ENCODE assay signal across 7 mouse cellular contexts in genomic region chr6:140624096-140625051, GRCm38 (mm10). TPM values are rescaled to one million over a fixed set of nuclear protein-coding genes. Genes with fewer than 3 reads are reported as not detected.
DNase-seq lines count a peak whose midpoint lies in the region; ATAC-seq and TF ChIP-seq lines count a peak whose summit lies in the region.

No protein-coding gene starts in this region.

- TF ChIP-seq POLR2A in liver, adult 2 months (IDR thresholded peaks at IDR 0.05; ENCODE audit: extremely low read depth, insufficient read depth, low read length) = no peak

- peaks cover 23% of the 10 kb centered on the region; the same call in 1 of the 2 replicates for H3K79me2 ChIP-seq in liver, adult 2 months (ENCODE audit: control insufficient read depth, insufficient read depth, low read length)

- WGBS in forebrain, embryonic 13.5 days = under 1% methylated on average over 63 of the region's 80 CpGs
- WGBS in liver, adult 2 months = 1% methylated on average over 78 of the region's 80 CpGs
- WGBS in midbrain, embryonic 16.5 days = 1% methylated on average over 61 of the region's 80 CpGs
- WGBS in stomach, embryonic 15.5 days = under 1% methylated on average over 65 of the region's 80 CpGs

- H3K27me3 ChIP-seq in forebrain, embryonic 13.5 days = 0 out of 2 replicates have a peak, but pooled peaks cover 3% of the 10 kb centered on the region
- H3K27me3 ChIP-seq in liver, adult 2 months (ENCODE audit: control insufficient read depth, insufficient read depth, low read length) = no peaks in the 10 kb centered on the region
- no peaks in the 10 kb centered on the region for H3K27me3 ChIP-seq in midbrain, embryonic 16.5 days (ENCODE audit: control insufficient read depth, insufficient read depth, low read depth, low read length)
- H3K27me3 ChIP-seq in stomach, embryonic 15.5 days (replicated peaks) = no peaks in the 10 kb centered on the region

- no peak for TF ChIP-seq CTCF in liver, adult 2 months (IDR thresholded peaks at IDR 0.05; ENCODE audit: low read depth, low read length)

- no peaks in the 10 kb centered on the region for H3K9me3 ChIP-seq in forebrain, embryonic 13.5 days (replicated peaks)
- no peaks in the 10 kb centered on the region for H3K9me3 ChIP-seq in midbrain, embryonic 16.5 days (replicated peaks; ENCODE audit: control insufficient read depth, low read length, poor library complexity, severe bottlenecking)
- no peaks in the 10 kb centered on the region for H3K9me3 ChIP-seq in stomach, embryonic 15.5 days

- peak; percentile 17 for ATAC-seq in forebrain, embryonic 13.5 days
- no peak; the same call in 1 of the 2 replicates for ATAC-seq in midbrain, embryonic 16.5 days
- ATAC-seq in stomach, embryonic 15.5 days (ENCODE audit: insufficient read depth, low FRiP score, low read depth) = peak; percentile 30

- DNase-seq in NIH3T3 (ENCODE audit: low read depth) = peak; percentile 79
- peak; percentile 21 for DNase-seq in c-Kit-positive CD71-positive TER-119-positive erythroid progenitor cells, embryonic 14.5 days (ENCODE audit: low spot score)
- peak; percentile 61 for DNase-seq in heart, postnatal 4 days
- DNase-seq in liver, adult 2 months (ENCODE audit: extremely low read depth, low read depth, low spot score) = no peak

- H3K4me2 ChIP-seq in forebrain, embryonic 13.5 days = peak overlapping the region; percentile 80
- H3K4me2 ChIP-seq in midbrain, embryonic 16.5 days (ENCODE audit: low read length) = peak overlapping the region; percentile 84
- H3K4me2 ChIP-seq in stomach, embryonic 15.5 days = peak overlapping the region; percentile 61

- no peaks in the 10 kb centered on the region for H3K36me3 ChIP-seq in forebrain, embryonic 13.5 days (ENCODE audit: poor library complexity, severe bottlenecking)
- H3K36me3 ChIP-seq in liver, adult 2 months (ENCODE audit: control insufficient read depth, insufficient read depth, low read length) = no peaks in the 10 kb centered on the region
- no peaks in the 10 kb centered on the region for H3K36me3 ChIP-seq in midbrain, embryonic 16.5 days (ENCODE audit: control insufficient read depth, insufficient read depth, low read length)
- no peaks in the 10 kb centered on the region for H3K36me3 ChIP-seq in stomach, embryonic 15.5 days

- H3K9ac ChIP-seq in forebrain, embryonic 13.5 days = peak overlapping the region; percentile 98
- peak overlapping the region; percentile 88 for H3K9ac ChIP-seq in liver, adult 2 months (ENCODE audit: low read depth, low read length)
- peak overlapping the region; percentile 99 for H3K9ac ChIP-seq in midbrain, embryonic 16.5 days (ENCODE audit: low read depth, low read length)
- peak overlapping the region; percentile 94 for H3K9ac ChIP-seq in stomach, embryonic 15.5 days

- H3K27ac ChIP-seq in forebrain, embryonic 13.5 days = peak overlapping the region; percentile 96
- peak overlapping the region; percentile 78 for H3K27ac ChIP-seq in liver, adult 2 months (replicated peaks; ENCODE audit: insufficient read depth, low read depth, low read length)
- H3K27ac ChIP-seq in midbrain, embryonic 16.5 days (ENCODE audit: low read length) = peak overlapping the region; percentile 98
- H3K27ac ChIP-seq in stomach, embryonic 15.5 days = peak overlapping the region; percentile 97

- H3K4me3 ChIP-seq in forebrain, embryonic 13.5 days = peak overlapping the region; percentile 98
- peak overlapping the region; percentile 76 for H3K4me3 ChIP-seq in liver, adult 2 months (ENCODE audit: insufficient read depth, low read depth, low read length)
- H3K4me3 ChIP-seq in midbrain, embryonic 16.5 days (ENCODE audit: low read depth, low read length) = peak overlapping the region; percentile 98
- H3K4me3 ChIP-seq in stomach, embryonic 15.5 days (replicated peaks) = peak overlapping the region; percentile 100

- H3K4me1 ChIP-seq in forebrain, embryonic 13.5 days = peaks cover 37% of the 10 kb centered on the region
- H3K4me1 ChIP-seq in liver, adult 2 months (ENCODE audit: control insufficient read depth, insufficient read depth, low read length) = peaks cover 19% of the 10 kb centered on the region
- H3K4me1 ChIP-seq in midbrain, embryonic 16.5 days (ENCODE audit: control insufficient read depth, insufficient read depth, low read length) = peaks cover 32% of the 10 kb centered on the region
- H3K4me1 ChIP-seq in stomach, embryonic 15.5 days = peaks cover 16% of the 10 kb centered on the region

RNA-seq across cellular contexts. Expression of gene Aebp2, which starts 1.9 kb away (rescaled TPM):
- 8.8 and 10.2 TPM in 2 replicates for polyA plus RNA-seq in forebrain, embryonic 13.5 days (2015; fragmentation: Nextera tagmentation; extraction: Ambion mirVana)
- 10 to 100 TPM; 49.0 to 49.1 TPM for total RNA-seq in heart, postnatal 4 days (2021)
- total RNA-seq in liver, adult 2 months (2014; rRNA removed) = 13.5 and 13.9 TPM in 2 replicates
- polyA plus RNA-seq in liver, adult 2 months (2012; rRNA removed) = 9.9 and 10.0 TPM in 2 replicates
- 7.5 and 7.6 TPM in 2 replicates for polyA plus RNA-seq in midbrain, embryonic 16.5 days (2015; fragmentation: Nextera tagmentation; extraction: Ambion mirVana)
- 11.5 and 12.6 TPM in 2 replicates for polyA plus RNA-seq in stomach, embryonic 15.5 days (2015; fragmentation: Nextera tagmentation; extraction: Ambion mirVana)
